Mouse (Mus musculus): Measurements from ENCODE around the gene D430041D05Rik. TPM values are rescaled to one million over a fixed set of nuclear protein-coding genes. Genes with fewer than 3 reads are reported as not detected.
"Not testable (repeated sequence)": the region's sequence is repeated elsewhere in the genome, so short reads cannot be mapped to it uniquely, and the experiment has no call there.

The D430041D05Rik gene
- polyA plus RNA-seq, 1 experiment from 2014 or later = 0.18 TPM

DNA sequence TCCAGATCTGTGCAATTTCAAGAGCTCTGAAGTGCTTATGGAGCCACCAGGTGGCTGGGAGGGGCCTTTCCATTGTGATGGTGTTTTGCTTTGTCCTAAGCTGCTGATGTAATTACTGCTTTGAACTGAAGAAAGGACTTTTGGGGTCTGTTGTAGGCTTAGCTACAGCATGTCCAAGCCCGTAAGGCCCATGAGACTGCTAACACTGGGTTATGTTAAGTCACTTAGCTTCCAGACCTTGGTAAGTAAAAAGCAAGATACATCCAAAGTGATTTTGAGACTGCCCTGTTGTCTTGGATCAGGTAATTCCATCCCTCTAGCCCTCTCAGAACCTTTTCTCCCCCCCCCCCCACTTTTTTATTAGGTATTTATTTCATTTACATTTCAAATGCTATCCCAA, 314.0 kb downstream of the D430041D05Rik start:
- H3K9me3 ChIP-seq (replicated peaks; ENCODE audit: control insufficient read depth, low read length); H3K4me3 ChIP-seq (replicated peaks; ENCODE audit: low read length); H3K27ac ChIP-seq (ENCODE audit: low read length); H3K9ac ChIP-seq (ENCODE audit: low read length); H3K27me3 ChIP-seq (ENCODE audit: control insufficient read depth, insufficient read depth, low read length); H3K36me3 ChIP-seq (ENCODE audit: control insufficient read depth, insufficient read depth, low read length): not testable (repeated sequence)
- ATAC-seq (ENCODE audit: insufficient read depth, low FRiP score) = 0 out of 2 replicates have a peak, but pooled peaks have one; percentile 16
- peak overlapping the region; percentile 63 for H3K4me2 ChIP-seq (ENCODE audit: low read depth, low read length)
- peaks cover 11% of the 10 kb centered on the region; the same call in 1 of the 2 replicates for H3K4me1 ChIP-seq (ENCODE audit: control insufficient read depth, insufficient read depth, low read length)
- WGBS = 87% methylated on average over 1 of the region's 1 CpGs

- peak overlapping the region; percentile 63 for H3K4me2 ChIP-seq (ENCODE audit: low read depth, low read length)
- no peaks in the 10 kb centered on the region for H3K27me3 ChIP-seq (ENCODE audit: control insufficient read depth, insufficient read depth, low read length)
- H3K9me3 ChIP-seq (replicated peaks; ENCODE audit: control insufficient read depth, low read length) = no peaks in the 10 kb centered on the region
- H3K9ac ChIP-seq (ENCODE audit: low read length) = peak overlapping the region; percentile 71
- peaks cover 11% of the 10 kb centered on the region; the same call in 1 of the 2 replicates for H3K4me1 ChIP-seq (ENCODE audit: control insufficient read depth, insufficient read depth, low read length)
- H3K4me3 ChIP-seq (replicated peaks; ENCODE audit: low read length) = peak overlapping the region; percentile 58
- ATAC-seq (ENCODE audit: insufficient read depth, low FRiP score) = no peak
- no peaks in the 10 kb centered on the region for H3K36me3 ChIP-seq (ENCODE audit: control insufficient read depth, insufficient read depth, low read length)
- peak overlapping the region; percentile 76 for H3K27ac ChIP-seq (ENCODE audit: low read length)
- WGBS = 40% methylated on average over 10 of the region's 10 CpGs
These were observed 314.6 kb downstream of the D430041D05Rik start for GRCm38 (mm10) chr2:104096256-104096655.

DNA sequence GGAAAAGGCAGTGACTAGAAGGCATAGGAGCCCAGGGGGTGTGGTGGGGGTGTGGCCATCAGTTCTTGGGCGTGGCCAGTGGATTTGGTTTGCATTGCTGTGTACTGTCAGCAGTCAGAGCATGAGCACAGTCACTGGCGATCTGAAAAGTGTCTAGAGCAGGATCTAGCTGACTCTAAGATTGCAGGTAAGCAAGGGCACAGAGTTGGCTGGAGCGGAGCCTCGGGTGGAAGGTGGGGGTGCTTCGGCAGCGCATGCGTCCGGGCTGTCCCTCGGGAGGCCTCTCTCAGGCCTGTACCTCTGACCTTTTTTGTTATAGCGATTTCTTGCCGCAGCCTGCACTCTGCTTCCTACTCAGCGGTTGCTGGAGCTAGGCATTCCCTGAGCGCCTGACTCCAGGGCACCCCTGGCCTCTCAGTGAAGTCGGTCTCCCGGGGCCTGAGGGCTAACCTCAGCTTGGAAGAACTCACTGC, 315.0 kb downstream of the D430041D05Rik start, which contains the start of gene Cd59a:
Cd59a (plus strand) TSS at position 61 of the 473 bp plus-strand sequence.
- peak; percentile 92 for ATAC-seq (ENCODE audit: insufficient read depth, low FRiP score)
- Histone ChIP-seq H3K27ac (ENCODE audit: low read length) (peak within 1 kb of the TSS; percentile 76), H3K9ac (ENCODE audit: low read length) (peak within 1 kb of the TSS; percentile 71), H3K4me1 (ENCODE audit: control insufficient read depth, insufficient read depth, low read length) (peaks cover 11% of the 10 kb centered on the region; the same call in 1 of the 2 replicates), H3K4me3 (replicated peaks; ENCODE audit: low read length) (peak within 1 kb of the TSS; percentile 58), H3K4me2 (ENCODE audit: low read depth, low read length) (peak within 1 kb of the TSS; percentile 63), H3K9me3 (replicated peaks; ENCODE audit: control insufficient read depth, low read length) (no peaks in the 10 kb centered on the region), H3K36me3 (ENCODE audit: control insufficient read depth, insufficient read depth, low read length) (no peaks in the 10 kb centered on the region), H3K27me3 (ENCODE audit: control insufficient read depth, insufficient read depth, low read length) (no peaks in the 10 kb centered on the region)
- WGBS = 2% methylated on average over 15 of the region's 15 CpGs

- no peak for ATAC-seq (ENCODE audit: insufficient read depth, low FRiP score)
- Histone ChIP-seq H3K4me3 (replicated peaks; ENCODE audit: low read length) (no peak overlapping the region), H3K9me3 (replicated peaks; ENCODE audit: control insufficient read depth, low read length) (no peaks in the 10 kb centered on the region), H3K4me1 (ENCODE audit: control insufficient read depth, insufficient read depth, low read length) (peaks cover 6% of the 10 kb centered on the region; the same call in 1 of the 2 replicates), H3K27me3 (ENCODE audit: control insufficient read depth, insufficient read depth, low read length) (no peaks in the 10 kb centered on the region), H3K27ac (ENCODE audit: low read length) (no peak overlapping the region), H3K4me2 (ENCODE audit: low read depth, low read length) (no peak overlapping the region), H3K36me3 (ENCODE audit: control insufficient read depth, insufficient read depth, low read length) (no peaks in the 10 kb centered on the region), H3K9ac (ENCODE audit: low read length) (no peak overlapping the region)
- WGBS = 71% methylated on average over 2 of the region's 2 CpGs
These were observed 317.5 kb downstream of the D430041D05Rik start for GRCm38 (mm10) chr2:104093305-104093704.

MicroRNA genes within 50 kb of the gene (microRNA counts, 519-probe panel; counts per million panel counts)
- 1,758 counts per million, percentile 29 among the panel's probes with 10 or more counts for microRNA mmu-miR-1902

Small RNA genes within 50 kb of the gene (microRNA-seq; reads per million reads assigned to microRNA genes)
- gene Mir1902 = not detected

Other genes with a start within 250 kb of the D430041D05Rik start
- gene Hipk3, start 83.4 kb upstream of the D430041D05Rik start, polyA plus RNA-seq (2015; fragmentation: Nextera tagmentation; extraction: Ambion mirVana) = 12.8 and 14.3 TPM in 2 replicates
- gene Cstf3, start 179.5 kb upstream of the D430041D05Rik start, polyA plus RNA-seq (2015; fragmentation: Nextera tagmentation; extraction: Ambion mirVana) = 58.3 and 61.6 TPM in 2 replicates